Mouse (Mus musculus) erythroblast, adult 5-6 weeks (primary cell): ENCODE measurements around the gene Vars. TPM values are rescaled to one million over a fixed set of nuclear protein-coding genes. Genes with fewer than 3 reads are reported as not detected.
"Not testable (repeated sequence)": the region's sequence is repeated elsewhere in the genome, so short reads cannot be mapped to it uniquely, and the experiment has no call there.

Source experiments
- ATAC-seq: replicated peaks from 2 replicates; pipeline ENCODE4 v1.8.0; 2016; ENCODE audit warnings: moderate number of reproducible peaks, mild to moderate bottlenecking, moderate TSS enrichment, inconsistent platforms; ENCODE audit not compliant: poor library complexity, low FRiP score, severe bottlenecking
- total RNA-seq, 2 experiments: library from RNA; stranded (forward) in 1 of 2; stranded (reverse) in 1 of 2; fragments of 150-400 nt in 1 of 2; fragments of 200-764, 138-1000 nt in 1 of 2; gene quantifications; 2 replicates each; pipeline versions ENCODE4 v1.2.3 to v1.2.4; 2015 to 2017; ENCODE audit warnings: low replicate concordance in 2 of 2

Vars gene
- total RNA-seq, 2 experiments from 2014 or later: 24.4 to 45.0 TPM

GRCm38 (mm10) chr17:35021163-35021808, 20.5 kb downstream of the Vars start:
- ATAC-seq: peak; percentile 78

GRCm38 (mm10) chr17:35021842-35022477, 21.2 kb downstream of the Vars start:
- no peak for ATAC-seq

- ATAC-seq: no peak
Observed at GRCm38 (mm10) chr17:35022541-35023060, 21.8 kb downstream of the Vars start.

- no peak for ATAC-seq
Observed at GRCm38 (mm10) chr17:35023221-35023620, 22.4 kb downstream of the Vars start.

- no peak for ATAC-seq
Observed at GRCm38 (mm10) chr17:35023756-35024155, 23.0 kb downstream of the Vars start.

- ATAC-seq: no peak
Observed at GRCm38 (mm10) chr17:35024261-35024660, 23.5 kb downstream of the Vars start.

- ATAC-seq: no peak
Observed at GRCm38 (mm10) chr17:35024691-35025488, 24.1 kb downstream of the Vars start.

- ATAC-seq: no peak
Observed at GRCm38 (mm10) chr17:35026206-35026605, 25.4 kb downstream of the Vars start.

- no peak for ATAC-seq
Observed at GRCm38 (mm10) chr17:35027277-35028068, 26.7 kb downstream of the Vars start, which contains the start of gene Sapcd1. Gene Sapcd1, minus strand, starts transcription at chr17:35028016.

- no peak for ATAC-seq
Observed at GRCm38 (mm10) chr17:35028315-35028714, 27.5 kb downstream of the Vars start.

- peak; percentile 68 for ATAC-seq
Observed at GRCm38 (mm10) chr17:35029691-35030532, 29.1 kb downstream of the Vars start.

- no peak for ATAC-seq
Observed at GRCm38 (mm10) chr17:35031272-35031671, 30.5 kb downstream of the Vars start.

- ATAC-seq: peak; percentile 72
Observed at GRCm38 (mm10) chr17:35031880-35032279, 31.1 kb downstream of the Vars start.

GRCm38 (mm10) chr17:35032323-35032870, 31.6 kb downstream of the Vars start:
- ATAC-seq: no peak

- not testable (repeated sequence) for ATAC-seq
Observed at GRCm38 (mm10) chr17:35033703-35034102, 32.9 kb downstream of the Vars start.

- no peak for ATAC-seq
Observed at GRCm38 (mm10) chr17:35034896-35035295, 34.1 kb downstream of the Vars start.

GRCm38 (mm10) chr17:35039121-35039873, 38.5 kb downstream of the Vars start:
- no peak for ATAC-seq

- no peak for ATAC-seq
Observed at GRCm38 (mm10) chr17:35043794-35044193, 43.0 kb downstream of the Vars start.
